Mouse (Mus musculus): ENCODE results near the gene Lzic.

DNA sequence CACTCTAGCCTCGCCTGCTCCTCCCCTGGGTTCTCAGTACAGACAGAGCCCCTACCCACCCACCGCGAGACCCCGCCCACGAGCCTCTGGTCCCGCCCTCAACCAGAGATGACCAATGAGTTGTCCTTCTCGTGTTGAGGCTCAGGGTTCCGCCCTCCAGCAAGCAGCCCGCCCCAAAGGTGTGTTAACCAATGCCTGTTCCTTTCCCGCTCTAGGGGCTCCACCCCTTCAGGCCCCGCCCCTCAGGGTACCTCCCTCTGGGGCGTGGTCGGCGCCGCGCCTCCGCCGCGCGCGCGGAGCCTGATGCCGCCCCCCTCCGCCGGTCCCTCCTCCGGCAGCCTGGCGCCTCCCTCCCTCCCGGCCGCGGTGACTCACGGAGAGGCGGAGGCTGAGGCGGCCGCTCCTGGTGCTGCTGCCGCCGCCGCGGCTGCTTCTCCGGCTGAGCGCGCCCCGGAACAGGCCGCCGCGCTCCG, 32.9 kb downstream of the Lzic start, which contains the start of gene Ctnnbip1:
- TF ChIP-seq POLR2A (IDR thresholded peaks at IDR 0.05; ENCODE audit: extremely low read depth, insufficient read depth, low read length) (0 out of 2 replicates have a peak, but pooled peaks have one; percentile 35), CTCF (IDR thresholded peaks at IDR 0.05; ENCODE audit: low read depth, low read length) (no peak)

All from liver, adult 2 months (tissue).